Mouse (Mus musculus) thymus, postnatal 0 days (tissue): ENCODE data around the gene Krt20. TPM values are rescaled to one million over a fixed set of nuclear protein-coding genes. Genes with fewer than 3 reads are reported as not detected.

ENCODE experiments used
- DNase-seq: peaks from one replicate; pipeline ENCODE4 v3.0.0-alpha.2; 2015; ENCODE audit warnings: low spot score
- polyA plus RNA-seq: library from polyadenylated mRNA; unstranded; fragments of >200 nt; fragmentation: Nextera tagmentation; extraction: Ambion mirVana; gene quantifications from 2 replicates; pipeline ENCODE4 v1.2.1, GENCODE M21; 2015

Krt20 gene
- polyA plus RNA-seq: 1.6 TPM in 2 replicates

DNA sequence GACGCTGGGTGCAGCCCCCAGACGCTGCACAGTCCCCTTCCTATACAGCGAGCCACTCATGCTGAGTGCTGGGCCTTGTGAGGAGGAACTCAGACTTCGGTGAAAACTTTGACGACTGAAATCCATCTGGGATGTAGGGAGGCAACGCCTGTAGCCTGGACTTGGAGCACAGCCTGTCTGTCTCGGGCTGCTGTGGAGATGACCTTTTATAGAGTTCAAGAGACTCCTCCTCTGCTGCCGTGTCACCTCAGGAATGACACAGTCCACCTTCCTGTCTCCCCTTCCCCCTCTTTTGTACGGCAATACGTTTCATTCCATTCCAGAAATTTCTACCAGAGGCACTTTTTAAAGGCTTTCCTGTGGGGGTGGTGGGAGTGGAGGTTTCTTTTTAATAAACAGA is at the start of gene Krt20:
Gene Krt20 (minus strand): TSS at position 179 of the 400 bp plus-strand sequence.
- DNase-seq: no peak

DNA sequence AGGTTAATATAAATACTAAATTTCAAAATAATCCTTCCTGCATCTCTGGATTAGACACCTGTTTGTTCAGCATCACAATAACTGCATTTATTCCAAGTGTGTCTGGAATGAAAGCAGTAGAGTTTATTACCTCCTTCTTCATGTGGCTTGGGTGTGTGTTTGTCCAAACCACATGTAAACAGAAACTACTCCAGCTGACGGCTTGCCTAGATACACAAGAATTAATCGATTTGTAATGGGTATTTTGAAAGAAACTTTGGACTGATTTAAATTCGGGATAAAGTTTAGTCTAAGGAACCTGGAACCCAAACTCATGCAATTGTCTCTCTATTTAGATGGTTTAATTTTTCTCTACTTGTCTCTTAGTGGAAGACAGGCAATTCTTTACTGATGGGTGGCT is 37.0 kb upstream of the Krt20 start:
- DNase-seq: no peak

DNA sequence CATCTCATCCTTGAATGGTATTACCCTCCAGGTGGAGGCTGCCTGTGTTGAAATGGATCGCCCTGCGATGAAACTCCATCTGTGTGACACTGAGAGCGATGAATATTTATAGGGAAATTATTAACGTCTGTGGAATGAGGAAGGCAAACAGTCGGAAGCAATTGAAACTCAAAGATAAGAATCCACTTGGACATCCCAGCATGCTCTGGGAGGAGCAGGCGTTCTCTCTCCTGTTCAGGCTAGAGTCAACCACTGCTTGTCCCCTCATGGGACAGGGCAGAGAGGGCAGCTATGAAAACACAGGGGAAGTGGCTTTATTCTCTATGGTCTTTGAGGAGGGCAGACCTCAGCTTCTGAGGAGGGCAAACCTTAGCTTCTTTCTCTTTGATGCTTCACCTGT is 35.5 kb upstream of the Krt20 start:
- DNase-seq: no peak

DNA sequence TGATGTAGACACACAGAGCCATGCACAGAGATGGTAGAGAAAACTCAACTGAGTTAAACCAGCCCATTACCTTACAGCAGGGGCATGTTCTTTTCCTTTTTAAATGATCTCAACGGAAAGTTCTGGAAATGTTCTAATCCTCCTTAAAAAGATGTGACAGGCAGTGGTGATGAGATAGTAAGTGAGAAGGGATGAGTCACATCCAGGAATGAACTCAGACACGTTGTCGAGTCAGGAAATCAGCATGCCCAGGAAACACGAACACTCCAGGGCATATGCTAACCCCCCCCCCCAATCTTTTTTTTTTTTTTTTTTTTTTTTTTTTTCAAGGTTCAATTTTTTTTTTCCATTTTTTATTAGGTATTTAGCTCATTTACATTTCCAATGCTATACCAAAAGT is 34.5 kb upstream of the Krt20 start:
- DNase-seq: no peak

DNA sequence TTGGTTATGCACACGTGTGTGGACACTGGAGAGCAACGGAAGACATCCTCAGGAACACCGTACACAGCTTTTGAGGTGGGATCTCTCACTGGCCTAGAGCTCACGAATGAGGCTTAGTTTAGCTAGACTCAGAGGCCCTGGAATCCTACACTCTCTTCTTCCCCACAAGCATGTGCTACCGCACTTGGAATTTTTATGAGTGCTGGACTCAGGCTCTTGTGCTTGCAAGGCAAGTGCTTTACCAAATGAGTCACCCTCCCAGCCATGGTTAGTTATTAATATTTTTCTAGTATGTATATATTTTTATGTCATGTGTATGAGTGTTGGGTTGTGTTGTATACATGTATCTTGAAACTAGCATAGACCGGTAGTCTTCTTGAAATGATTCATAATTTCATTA is 34.0 kb upstream of the Krt20 start:
- DNase-seq: no peak

DNA sequence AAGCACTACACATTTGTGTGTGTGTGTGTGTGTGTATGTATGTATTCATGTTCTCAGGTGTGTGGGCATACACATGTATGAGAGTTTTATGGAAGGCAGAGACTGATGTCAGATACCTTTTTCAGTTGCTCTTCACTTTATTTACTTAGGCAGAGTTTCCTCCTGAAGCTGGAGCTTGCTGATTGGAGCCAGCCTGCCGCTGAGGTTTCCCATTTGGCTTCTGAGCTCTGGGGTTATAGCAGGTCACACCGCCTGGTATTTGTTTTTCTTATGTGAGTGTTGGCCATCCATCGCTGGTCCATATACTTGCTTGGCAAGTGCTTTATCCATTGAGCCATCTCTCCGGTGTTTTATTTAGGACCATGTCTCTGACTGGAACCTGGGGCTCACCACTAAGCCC is 31.3 kb upstream of the Krt20 start:
- DNase-seq: no peak

DNA sequence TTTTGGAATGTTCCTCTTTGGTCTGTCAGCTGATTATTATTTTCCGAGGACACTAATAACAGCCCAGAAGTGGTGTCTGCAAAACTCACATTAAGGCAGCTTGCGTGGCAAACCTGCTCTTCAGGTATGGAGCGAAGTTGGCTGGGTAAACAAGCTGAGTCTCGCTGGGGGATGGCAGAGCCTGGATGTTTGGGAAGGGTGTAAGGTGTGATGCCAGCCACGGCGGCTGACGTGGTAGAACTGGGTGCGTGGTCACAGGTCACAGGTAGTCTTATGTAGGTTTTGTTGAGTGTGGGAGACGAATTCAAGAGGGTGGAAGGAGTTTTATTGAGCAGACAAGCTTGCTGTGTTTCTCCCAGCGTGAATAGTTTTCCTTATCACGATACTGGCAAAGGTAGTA is 30.6 kb upstream of the Krt20 start:
- DNase-seq: no peak

DNA sequence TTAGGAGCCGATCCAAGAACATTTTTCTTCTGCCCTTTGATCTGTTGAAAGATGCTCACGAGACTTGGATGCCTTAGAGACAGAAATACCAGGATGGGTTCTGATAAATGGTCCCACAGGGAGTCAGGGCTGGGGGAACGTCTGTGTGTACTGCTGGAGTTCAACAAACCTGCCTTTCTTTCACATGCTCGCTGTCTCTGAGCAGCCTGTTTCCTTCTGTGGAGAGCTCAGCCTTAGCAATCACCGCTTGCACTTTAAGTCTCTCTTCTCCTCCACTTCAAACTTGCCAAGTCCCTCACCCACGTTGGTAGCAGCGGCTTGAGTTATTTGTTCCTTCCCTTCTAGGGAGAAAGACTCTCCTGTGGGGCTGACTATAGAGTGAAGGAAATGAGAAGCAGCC is 28.4 kb upstream of the Krt20 start:
- DNase-seq: no peak

DNA sequence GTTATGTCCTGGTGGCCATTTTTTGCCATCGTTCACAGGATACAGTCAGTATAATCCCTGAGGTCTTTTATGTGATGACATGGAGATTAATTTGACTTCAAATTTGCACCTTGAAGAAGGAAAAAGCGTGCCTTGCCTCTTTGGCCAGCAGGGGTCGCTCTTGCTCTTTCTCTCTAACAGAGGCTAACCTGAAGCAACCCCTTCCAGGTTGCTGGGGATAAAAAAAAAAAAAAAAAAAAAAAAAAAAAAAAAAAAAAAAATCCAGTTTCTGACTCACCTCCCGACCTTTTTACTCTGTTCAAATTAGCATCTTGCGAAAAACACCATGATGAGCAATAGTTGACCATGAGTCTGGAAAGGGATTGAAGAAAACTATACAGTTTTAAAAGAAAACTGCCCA is 26.9 kb upstream of the Krt20 start:
- DNase-seq: peak; percentile 75

DNA sequence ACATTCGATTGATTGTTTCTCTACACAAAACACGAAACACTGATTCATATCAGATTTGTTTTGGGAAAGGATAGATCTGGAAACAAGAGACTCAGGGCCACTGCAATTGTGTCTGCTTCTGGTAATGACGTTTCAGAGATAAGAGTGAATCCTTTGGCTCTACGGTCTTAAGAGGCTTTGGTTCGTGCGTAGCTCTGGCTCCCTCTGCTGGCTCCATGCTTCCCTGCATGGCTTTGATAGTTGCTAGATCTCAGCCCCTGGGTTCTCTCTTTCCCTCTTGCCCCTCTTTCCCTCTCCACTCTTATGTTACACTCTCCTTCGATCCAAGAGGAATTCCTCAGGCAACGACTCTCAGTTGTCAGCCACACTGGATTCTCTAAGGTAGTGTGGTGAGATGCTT is 25.2 kb upstream of the Krt20 start:
- peak; percentile 57 for DNase-seq

DNA sequence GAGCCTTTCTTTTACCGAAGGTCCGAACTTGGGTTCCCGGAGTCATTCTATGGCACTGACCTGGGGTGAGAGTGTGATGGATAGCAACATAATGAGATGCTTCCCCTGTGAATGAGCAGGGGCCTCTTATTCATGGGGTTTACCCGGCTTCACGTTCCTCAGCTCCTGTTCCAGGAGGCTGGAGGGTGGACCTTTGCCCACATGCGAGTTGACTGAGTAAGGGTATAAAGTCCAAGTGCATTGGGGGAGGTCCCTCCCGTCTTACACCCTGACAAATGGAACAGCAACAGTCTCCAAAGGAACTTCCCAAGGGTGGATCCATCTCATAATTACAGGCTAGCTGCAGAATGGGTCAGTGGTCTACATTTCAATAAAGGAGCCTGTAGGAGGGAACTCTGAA is 23.8 kb upstream of the Krt20 start:
- no peak for DNase-seq

DNA sequence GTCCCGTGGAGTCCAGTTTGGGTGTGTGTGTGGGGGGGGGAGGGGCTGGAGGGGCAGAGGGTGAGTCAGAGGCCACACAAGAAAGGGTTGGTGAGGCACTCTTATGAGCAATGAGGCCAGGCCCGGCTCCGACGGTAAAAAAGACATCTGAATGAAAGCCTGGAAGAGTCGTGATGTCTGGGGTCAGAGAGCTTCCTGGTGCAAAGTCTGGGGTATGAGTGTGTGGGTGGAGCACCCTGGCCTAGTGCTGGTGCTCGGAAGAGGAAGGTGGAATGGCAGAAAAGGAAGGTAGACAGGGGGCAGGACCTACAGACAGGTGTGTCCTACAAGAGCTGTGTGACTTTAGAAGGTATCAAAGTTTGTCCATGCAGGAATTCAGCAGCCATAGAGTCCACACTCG is 20.9 kb upstream of the Krt20 start:
- DNase-seq: no peak

DNA sequence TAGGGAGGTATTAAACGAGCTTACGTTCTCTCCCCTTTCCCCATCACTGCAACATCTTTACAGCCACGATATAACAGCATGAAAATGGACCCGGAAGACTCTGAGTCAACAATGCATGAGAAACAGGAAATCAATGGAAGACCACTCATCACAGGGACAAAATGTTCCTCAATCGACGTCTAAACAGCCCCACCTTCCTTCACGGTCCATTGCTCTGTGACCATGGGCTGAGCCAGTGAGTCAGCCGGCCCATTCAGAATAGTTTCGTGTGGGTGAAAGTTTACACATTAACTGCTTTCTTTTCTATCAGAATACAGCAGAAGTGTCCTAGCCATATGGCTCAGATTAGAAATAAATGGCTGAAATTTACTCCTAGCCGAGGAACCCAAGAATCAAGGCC is 16.8 kb upstream of the Krt20 start:
- no peak for DNase-seq

DNA sequence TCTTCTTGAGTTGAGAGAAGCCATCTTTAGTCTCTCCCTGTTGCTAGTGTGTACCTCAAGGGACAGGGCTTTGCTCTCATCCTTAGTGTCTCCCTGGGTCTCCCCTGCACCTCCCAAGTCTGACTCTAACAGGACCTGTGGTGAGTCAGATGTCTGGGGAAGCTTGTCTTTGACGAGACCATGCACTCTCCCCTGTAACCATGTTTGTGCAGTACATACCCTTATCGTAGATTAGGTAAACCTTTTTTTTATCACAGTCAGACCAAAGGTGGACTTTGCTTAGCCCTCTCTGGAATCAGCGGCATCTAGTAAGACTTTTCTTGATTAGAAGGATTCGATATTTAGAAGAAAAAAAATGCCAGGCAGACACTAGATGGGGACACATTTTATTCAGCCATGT is 16.1 kb upstream of the Krt20 start:
- no peak for DNase-seq

DNA sequence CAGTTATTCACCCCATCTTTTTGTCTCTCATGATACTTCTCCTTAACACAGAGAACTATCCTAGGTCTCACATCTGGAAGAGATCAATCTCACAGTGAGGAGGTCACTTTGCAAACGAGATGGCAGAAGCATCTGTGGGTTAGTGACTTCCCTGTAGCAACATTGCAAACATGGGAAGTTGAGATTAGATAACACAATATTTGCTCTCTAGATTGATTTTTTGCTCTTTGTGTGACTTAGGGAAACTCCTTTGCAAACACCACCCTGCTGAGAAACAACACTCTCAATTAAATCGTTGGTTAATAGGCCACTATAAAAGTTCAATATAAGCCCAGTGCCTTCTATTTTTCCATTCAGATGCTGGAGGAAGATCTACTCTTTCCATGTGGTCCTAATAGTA is 10.8 kb upstream of the Krt20 start:
- no peak for DNase-seq

DNA sequence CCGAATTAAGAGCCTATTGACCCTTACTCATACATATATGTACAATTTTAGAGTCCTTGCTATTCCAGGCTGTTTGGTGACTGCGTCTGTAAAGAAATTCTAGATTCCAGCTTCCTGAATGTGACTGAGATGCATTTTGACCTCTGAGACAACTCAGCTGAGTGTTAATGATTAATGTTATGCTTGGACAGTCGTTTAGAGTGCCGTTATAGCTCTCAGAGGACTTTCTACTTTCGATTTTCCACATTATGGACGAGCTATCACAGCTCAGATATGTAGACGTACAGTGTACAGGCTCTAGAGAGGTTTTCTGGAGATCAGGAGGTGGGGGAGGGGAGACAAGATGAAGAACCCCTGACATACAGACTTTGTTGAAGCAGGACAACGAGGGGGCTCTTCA is 3.3 kb upstream of the Krt20 start:
- DNase-seq: no peak

DNA sequence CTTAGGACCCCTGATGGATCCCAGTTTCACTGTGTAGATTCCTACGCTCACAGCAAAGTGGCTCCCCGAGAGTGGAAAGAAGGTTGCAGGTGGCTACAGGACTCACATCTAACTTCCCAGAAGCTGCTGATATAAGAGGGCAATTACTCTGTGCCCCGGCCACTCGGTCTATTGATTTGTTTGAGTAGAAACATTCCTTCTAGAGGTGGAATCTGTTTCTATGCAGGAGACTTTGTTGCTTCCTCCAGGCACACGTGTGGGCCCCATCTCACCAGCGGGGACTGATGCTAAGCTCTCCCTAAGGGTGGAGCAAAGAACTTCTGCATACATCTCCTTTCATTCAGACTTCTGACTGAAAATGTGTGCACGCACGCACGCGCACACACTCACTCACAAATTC is 1.5 kb upstream of the Krt20 start:
- no peak for DNase-seq

DNA sequence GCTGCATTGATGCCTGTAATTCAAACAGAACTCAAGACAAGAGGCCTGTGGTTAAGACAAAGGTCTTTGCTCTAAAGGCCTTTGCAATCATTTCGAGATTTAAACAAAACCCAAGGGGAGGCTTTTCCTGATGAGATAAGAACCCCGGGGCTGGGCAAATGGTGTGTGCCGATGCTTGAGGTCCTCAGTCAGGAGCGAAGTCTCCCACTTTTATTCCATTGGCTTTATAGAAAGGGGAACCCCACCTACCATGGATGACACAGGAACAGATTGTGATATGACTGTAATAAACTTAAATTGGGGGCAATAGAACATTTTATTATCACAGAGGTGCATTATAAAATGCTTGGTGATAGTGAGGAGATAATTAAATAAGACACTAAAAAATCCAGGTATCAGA is 1.3 kb downstream of the Krt20 start:
- DNase-seq: no peak

DNA sequence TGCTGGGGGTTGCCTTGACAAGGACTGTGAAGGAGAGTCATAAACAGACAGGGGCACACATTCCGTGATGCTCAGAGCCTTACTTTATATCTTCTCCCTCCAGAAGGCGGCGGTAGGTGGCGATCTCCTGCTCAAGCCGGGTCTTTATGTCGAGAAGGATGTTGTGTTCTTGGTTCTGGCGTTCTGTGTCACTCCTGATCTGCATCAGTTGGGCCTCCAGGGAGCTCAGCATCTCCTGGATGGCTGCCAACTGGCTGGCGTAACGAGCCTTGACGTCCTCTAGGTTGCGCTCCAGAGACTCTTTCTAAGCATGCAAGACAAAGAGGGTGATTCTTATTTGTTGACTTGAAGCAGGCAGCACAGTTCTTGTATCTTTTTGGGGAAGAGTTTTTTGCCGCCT is 7.3 kb downstream of the Krt20 start:
- DNase-seq: no peak

DNA sequence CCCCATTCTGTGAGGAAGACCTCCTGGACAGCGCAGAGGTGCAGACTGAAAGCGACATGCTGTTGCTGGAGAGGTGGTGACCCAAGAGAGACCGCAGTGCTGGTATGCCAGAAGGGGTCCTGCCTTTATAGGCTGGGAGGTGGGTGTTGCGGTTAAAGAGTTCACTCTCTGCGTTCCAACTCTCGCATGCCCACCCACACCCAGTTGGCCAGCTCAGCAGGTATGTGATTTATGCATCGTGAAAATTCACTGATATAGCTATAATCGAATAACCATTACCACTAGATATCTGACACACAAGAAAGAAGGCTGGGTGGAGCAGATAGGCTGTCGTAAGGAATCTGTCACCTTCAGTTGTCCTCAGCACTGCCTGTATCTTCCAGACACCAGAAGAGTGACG is 15.8 kb downstream of the Krt20 start, which contains the start of gene Krt12:
Gene Krt12 (minus strand): TSS at position 101 of the 400 bp plus-strand sequence.
- DNase-seq: no peak

DNA sequence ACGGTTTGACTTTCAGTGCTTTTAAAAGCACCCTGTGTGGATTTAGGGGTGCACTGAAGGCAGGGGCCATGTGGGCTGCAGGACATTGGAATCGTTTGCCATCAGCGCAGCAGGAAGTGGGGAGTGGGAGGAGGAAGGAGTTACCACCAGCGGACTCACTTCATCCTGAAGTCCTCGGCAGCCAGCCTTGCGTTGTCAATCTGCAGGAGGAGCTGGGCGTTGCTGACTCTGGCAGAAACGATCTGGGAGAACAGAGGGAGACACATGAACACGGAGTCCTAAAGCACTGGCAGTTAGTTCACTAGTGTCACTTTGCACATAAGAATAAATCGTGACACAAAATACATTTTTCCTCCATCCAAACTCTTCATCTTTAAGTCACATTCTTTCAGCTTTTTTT is 17.4 kb downstream of the Krt20 start:
- DNase-seq: no peak

DNA sequence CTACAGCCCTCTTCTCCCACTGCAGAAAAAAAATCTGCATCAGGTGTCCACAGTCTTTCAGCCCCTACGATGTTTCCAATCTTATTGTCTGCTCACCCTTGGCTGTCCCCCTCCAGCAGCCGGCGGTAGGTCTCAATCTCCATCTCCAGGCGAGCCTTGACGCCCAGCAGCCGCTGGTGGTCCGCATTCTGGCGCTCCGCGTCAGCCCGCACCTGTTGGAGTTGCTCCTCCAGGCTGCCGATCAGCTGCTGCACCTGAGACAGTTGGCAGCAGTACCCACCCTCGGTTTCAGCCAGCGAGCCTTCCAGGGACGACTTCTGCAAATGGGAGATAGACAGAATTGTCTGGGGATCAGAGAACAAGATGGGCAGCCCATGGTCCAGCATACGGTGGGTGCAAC is 20.1 kb downstream of the Krt20 start:
- DNase-seq: no peak

DNA sequence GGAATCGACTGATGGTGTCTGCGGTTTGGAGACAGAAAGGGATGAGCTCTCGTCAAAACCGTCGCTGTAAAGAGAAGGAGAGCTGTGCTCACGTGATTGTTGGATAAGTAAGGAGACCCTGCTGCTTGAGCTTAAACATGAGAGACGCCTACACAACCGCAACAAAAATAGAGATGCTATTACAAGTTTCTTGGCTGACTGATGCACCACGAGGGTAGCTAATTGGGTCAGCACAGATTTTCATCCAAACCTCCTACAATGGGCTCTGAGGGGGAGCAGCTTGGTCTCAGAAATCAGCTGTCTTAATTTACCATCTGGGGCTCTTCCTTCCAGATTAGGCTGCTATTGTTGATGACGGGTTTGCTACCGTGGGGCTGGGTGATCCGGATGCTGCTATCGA is 21.0 kb downstream of the Krt20 start:
- no peak for DNase-seq

DNA sequence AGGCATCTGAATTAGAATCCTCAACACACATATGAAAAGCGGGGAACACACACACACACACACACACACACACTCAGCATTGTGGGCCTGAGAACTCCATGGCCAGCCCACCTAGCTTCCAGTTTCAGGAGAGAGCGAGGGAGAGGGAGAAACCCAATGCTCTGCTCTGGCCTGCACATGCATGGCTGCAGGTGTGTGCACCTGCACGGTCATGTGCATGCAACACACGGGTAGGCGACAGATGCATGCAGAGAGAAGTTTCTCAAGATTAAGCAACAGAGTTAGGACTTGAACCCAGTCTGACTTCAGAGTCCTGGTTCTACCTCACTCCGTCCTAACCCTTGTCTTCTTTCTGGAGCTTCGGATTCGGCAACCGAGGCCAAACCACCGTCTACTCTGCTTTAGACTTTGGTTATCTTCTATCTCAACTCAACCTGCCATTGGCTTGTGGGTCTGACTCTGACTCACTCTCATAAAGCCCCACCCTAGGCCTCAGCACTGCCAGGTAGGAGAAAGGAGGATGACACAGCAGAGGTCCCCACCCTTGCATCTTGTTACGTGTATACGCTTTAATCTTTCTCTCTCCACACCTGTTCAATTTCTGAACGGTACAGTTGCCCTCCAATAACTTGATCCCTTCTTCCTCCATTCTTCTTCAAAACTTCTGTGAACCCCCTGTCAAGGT is 23.3 kb downstream of the Krt20 start:
- DNase-seq: no peak
